Mouse (Mus musculus) induced T-regulatory cell, adult 2 months (primary cell): ENCODE measurements around the gene Gm11634.

ENCODE experiments used
- DNase-seq: peaks from one replicate; pipeline ENCODE4 v3.0.0-alpha.2; 2012; ENCODE audit warnings: low read depth

Gene Gm11634

DNA sequence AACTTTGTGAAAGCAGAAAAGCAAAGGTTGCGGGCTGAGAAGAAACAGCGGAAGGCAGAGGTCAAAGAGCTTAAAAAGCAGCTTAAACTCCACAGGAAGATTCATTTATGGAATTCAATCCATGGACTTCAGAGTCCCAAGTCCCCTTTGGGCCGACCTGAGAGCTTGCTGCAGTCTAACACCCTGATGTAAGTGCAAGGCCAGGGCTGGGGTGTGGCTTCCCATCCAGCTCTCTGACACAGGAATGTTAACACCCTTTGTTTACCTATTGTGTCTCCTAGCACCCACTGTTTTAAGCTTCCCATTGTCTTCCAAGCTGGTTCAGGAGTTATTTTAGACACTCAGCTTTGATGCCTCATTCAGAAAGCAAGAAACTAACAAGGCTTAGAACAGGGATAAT, 30.6 kb downstream of the Gm11634 start:
- no peak for DNase-seq

- DNase-seq = peak; percentile 90
These were observed 36.7 kb downstream of the Gm11634 start for GRCm38 (mm10) chr11:101562391-101562790.

GRCm38 (mm10) chr11:101556954-101557353, 42.1 kb downstream of the Gm11634 start:
- no peak for DNase-seq

DNA sequence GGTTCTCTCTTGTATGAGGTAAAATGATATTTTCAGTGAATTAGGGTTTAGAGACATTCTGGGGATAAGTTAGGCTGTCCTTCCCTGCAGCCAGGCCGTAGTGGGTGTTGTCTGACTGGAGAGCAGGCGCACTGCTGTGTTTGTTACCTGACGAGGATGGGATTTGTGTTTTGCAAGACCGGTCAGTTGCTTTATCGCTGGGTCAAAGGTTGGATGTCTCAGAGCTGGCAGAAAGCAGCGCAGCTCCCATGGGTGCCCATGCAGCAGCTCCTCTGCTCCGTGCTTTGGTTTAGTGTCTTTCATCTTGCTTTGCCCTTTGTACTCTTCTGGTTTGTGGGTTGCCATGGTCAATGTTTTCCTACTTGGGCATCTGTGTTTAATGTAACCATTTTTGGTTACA, 42.5 kb downstream of the Gm11634 start:
- DNase-seq = no peak

GRCm38 (mm10) chr11:101553354-101553930, 45.6 kb downstream of the Gm11634 start:
- DNase-seq = peak; percentile 55

GRCm38 (mm10) chr11:101552476-101553300, 46.4 kb downstream of the Gm11634 start:
- DNase-seq = peak; percentile 99

DNA sequence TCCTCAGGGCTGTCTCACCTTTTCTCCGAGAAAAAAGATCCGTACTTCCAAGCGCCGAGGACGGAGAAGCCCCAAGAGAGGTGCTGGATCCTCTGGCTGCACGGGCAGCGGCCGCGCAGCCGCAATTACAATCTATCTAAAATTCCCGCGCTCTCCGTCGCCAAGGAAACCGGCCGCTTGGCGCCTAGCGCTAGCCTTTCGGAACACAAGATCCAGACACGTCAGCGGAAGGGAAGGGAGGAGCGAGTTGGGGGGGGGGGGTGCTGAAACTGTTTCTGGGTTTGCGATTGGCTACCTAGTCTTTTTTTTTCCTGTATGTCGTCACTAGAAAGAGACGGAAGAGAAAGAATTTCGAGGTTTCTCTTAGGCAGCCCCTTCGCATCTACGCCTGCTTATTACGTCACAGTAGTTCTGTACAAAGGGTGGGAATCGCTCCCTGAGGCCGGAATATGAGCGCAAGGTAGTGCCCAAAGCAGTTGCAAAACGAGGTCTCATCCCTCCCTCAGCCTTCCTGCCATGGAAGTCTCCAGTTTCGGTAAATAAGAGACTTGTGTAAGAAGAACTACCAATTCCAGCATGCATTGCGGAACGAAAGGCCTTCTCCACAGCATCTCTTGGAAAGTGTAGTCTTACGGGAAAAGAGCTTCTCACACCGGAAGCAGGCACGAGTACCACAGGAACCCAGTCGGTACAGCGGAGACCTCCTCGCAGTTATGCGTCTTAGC, 47.1 kb downstream of the Gm11634 start, which contains the start of the genes Brca1 and Nbr1:
Brca1 (minus strand) TSS at position 205 of the 725 bp plus-strand sequence.
Nbr1 (plus strand) TSS at position 399 of the 725 bp plus-strand sequence.
- DNase-seq = peak; percentile 99

GRCm38 (mm10) chr11:101548526-101548925, 50.5 kb downstream of the Gm11634 start:
- no peak for DNase-seq

DNA sequence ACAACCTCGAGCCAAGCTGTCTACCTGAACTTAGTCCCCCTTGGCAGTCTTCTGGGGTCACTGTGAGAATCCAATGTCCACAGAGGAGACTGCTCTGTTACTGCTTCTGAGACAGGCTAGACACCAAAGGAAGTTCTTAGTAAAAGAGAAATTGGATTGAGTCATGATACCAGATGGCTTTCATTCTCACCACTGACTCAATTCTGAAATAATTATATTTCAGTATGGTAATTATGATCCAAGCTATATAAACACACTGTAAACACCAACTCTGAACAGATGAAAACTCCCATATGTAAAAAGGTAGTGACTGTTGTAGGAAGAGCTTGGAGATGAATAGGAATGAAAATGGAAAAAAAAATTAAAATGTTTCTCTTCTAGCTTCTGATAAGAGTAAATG, 54.9 kb downstream of the Gm11634 start:
- DNase-seq = peak; percentile 43
